Mouse (Mus musculus) thymus, adult 2 months (tissue): ENCODE data around the gene Csgalnact2.

Experiments used
- CTCF ChIP-seq: fragments of 200-500 bp; IDR thresholded peaks from 2 replicates; pipeline ENCODE4 v1.5.1; 2012; ENCODE audit warnings: mild to moderate bottlenecking, control low read depth, low read length, moderate library complexity, borderline replicate concordance; ENCODE audit not compliant: control insufficient read depth, poor library complexity, insufficient read depth; ENCODE audit errors: extremely low read depth
- POLR2A ChIP-seq: fragments of 200-500 bp; IDR thresholded peaks from 2 replicates; pipeline ENCODE4 v1.6.1; 2012; ENCODE audit warnings: mild to moderate bottlenecking, low read length, control low read depth, moderate library complexity; ENCODE audit not compliant: control insufficient read depth, poor library complexity, insufficient read depth; ENCODE audit errors: extremely low read depth

- TF ChIP-seq CTCF (no peak), POLR2A (no peak)
Measured at GRCm38 (mm10) chr6:118173251-118173974, 34.5 kb upstream of the Csgalnact2 start.
